Mouse (Mus musculus): ENCODE measurements at regions not wholly inside any gene's neighbourhood (a gene's known extent, or its start where the extent isn't known, plus 50 kb on each side); places are given as distances from the start of the nearest gene placed in this dataset.

DNA sequence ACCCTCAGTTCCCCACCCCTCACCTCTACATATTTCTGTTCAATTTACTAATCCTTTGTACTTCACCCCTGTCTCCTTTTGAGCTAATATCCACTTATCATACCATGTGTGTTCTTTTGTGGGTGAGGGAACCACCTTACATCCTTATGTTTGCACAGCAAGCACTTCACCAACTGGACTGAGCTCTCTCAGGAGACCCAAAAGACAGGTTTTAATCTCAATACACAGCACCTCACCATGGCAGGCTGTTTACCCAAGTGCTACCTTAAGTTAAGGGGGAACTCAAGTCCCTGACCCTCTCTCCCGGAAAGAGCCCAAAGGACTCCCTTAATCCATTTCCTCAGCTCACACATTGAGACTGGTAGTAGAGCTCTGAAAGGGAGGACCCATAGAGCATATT lies 62.3 kb upstream of the Agr3 start:
- TF ChIP-seq CTCF (conservative IDR thresholded peaks at IDR 0.05; ENCODE audit: low read length) (no peak), NANOG (IDR thresholded peaks at IDR 0.05; ENCODE audit: borderline replicate concordance, low read length) (no peak), POU5F1 (IDR thresholded peaks at IDR 0.05; ENCODE audit: borderline replicate concordance, low read length) (no peak)

Data from E14TG2a.4 (cell line).